Comparison of ENCODE assay signal across 17 mouse cellular contexts in genomic region chr12:26379797-26380196, GRCm38 (mm10). TPM values are rescaled to one million over a fixed set of nuclear protein-coding genes. Genes with fewer than 3 reads are reported as not detected.
DNase-seq lines count a peak whose midpoint lies in the region; TF ChIP-seq lines count a peak whose summit lies in the region.
"Had no signal": no experiment of that assay in that cellular context is flagged by ENCODE, and none has a peak within 500 bp of the region (broad histone marks: within the 10 kb centered on the region; RNA-seq: fewer than 3 reads in every experiment).

No protein-coding gene starts in this region.

- WGBS in bone marrow, adult 2 months = 87% methylated on average over 7 of the region's 7 CpGs

- H3K4me1 ChIP-seq in bone marrow, adult 2 months (ENCODE audit: control insufficient read depth, insufficient read depth, low read length) = peaks cover 3% of the 10 kb centered on the region; the same call in 1 of the 2 replicates
- H3K4me1 ChIP-seq: hindbrain, embryonic 12.5 days; midbrain, embryonic 10.5 days; neural tube, embryonic 15.5 days had no signal

- peak; percentile 32 for DNase-seq in cerebellum, adult 9-11 months
- DNase-seq in cerebellum, postnatal 10 days = no peak
- peak; percentile 24 to 42 for DNase-seq in left cerebral cortex, adult 18-20 months (ENCODE audit: low spot score in 2 of 2)
- DNase-seq in left cerebral cortex, postnatal 4 days = no peak
- peak; percentile 44 to 67 for DNase-seq in right cerebral cortex, postnatal 10 days (ENCODE audit: low spot score in 2 of 2)
- DNase-seq in kidney, postnatal 25 days = no peak
- DNase-seq: adrenal gland, postnatal 14 days; cerebellum, adult 11 months; cerebellum, postnatal 36 days; gastrocnemius, adult 2 months; kidney, adult 11 months; thymus, postnatal 4 days had no signal

- no peak for TF ChIP-seq POLR2A in bone marrow, adult 2 months (IDR thresholded peaks at IDR 0.05; ENCODE audit: borderline replicate concordance, control insufficient read depth, low read depth, low read length)

- no peak overlapping the region for H3K4me3 ChIP-seq in bone marrow, adult 2 months (replicated peaks; ENCODE audit: control insufficient read depth, low read depth, low read length)
- H3K4me3 ChIP-seq: forebrain, embryonic 10.5 days; gastrocnemius, adult 2 months; hindbrain, embryonic 12.5 days; midbrain, embryonic 10.5 days; neural tube, embryonic 15.5 days had no signal

- H3K27ac ChIP-seq in bone marrow, adult 2 months (ENCODE audit: control insufficient read depth, insufficient read depth, low read depth, low read length, poor library complexity) = 0 out of 2 replicates have a peak overlapping the region, but pooled peaks have one; percentile 7
- H3K27ac ChIP-seq: forebrain, embryonic 10.5 days; gastrocnemius, adult 2 months; hindbrain, embryonic 12.5 days; midbrain, embryonic 10.5 days; neural tube, embryonic 15.5 days had no signal

- intact Hi-C loops in left cerebral cortex, postnatal 4 days (cut with DNase I) = no loop called here

- no peak for TF ChIP-seq CTCF in bone marrow, adult 2 months (IDR thresholded peaks at IDR 0.05; ENCODE audit: control insufficient read depth, insufficient read depth, low read length)

RNA-seq across cellular contexts. Expression of gene Rnf144a, which starts 35.3 kb away (rescaled TPM):
- total RNA-seq in left cerebral cortex, adult 18-20 months (2021) = 10 to 100 TPM; 28.6 to 31.1 TPM
- total RNA-seq in left cerebral cortex, postnatal 4 days (2021) = 10 to 100 TPM; 41.8 to 45.4 TPM
- polyA plus RNA-seq in bone marrow, adult 2 months (2011; ENCODE audit: insufficient read depth, insufficient read length, low replicate concordance, missing spikeins) = 7.6 and 13.2 TPM in 2 replicates

Comparison
In these comparisons a context has a peak if more than half of its experiments do, and no peak if none do; other contexts are left out.
1. DNase-seq: peak in cerebellum, adult 9-11 months (single experiment), left cerebral cortex, adult 18-20 months (2 of 2) and right cerebral cortex, postnatal 10 days (2 of 2); none in cerebellum, postnatal 10 days (0 of 2), left cerebral cortex, postnatal 4 days (single experiment) and kidney, postnatal 25 days (0 of 2).